Mouse (Mus musculus) inflammation-experienced regulatory T-cells, adult 6 months (primary cell): ENCODE measurements around the gene Kyat3. TPM values are rescaled to one million over a fixed set of nuclear protein-coding genes. Genes with fewer than 3 reads are reported as not detected.
"Not testable (repeated sequence)": the region's sequence is repeated elsewhere in the genome, so short reads cannot be mapped to it uniquely, and the experiment has no call there.

Experiments
- ATAC-seq: one replicate; pipeline ENCODE4 v1.8.0; 2017
- polyA plus RNA-seq, 3 experiments: library from polyadenylated mRNA; unstranded; fragments of 100-300 nt; shearing (Covaris generic); gene quantifications; one replicate each; pipeline ENCODE4 v1.2.1; 2017

Gene Kyat3
- 1 to 10 TPM; 4.8 to 5.2 (median 4.8) TPM for polyA plus RNA-seq

DNA sequence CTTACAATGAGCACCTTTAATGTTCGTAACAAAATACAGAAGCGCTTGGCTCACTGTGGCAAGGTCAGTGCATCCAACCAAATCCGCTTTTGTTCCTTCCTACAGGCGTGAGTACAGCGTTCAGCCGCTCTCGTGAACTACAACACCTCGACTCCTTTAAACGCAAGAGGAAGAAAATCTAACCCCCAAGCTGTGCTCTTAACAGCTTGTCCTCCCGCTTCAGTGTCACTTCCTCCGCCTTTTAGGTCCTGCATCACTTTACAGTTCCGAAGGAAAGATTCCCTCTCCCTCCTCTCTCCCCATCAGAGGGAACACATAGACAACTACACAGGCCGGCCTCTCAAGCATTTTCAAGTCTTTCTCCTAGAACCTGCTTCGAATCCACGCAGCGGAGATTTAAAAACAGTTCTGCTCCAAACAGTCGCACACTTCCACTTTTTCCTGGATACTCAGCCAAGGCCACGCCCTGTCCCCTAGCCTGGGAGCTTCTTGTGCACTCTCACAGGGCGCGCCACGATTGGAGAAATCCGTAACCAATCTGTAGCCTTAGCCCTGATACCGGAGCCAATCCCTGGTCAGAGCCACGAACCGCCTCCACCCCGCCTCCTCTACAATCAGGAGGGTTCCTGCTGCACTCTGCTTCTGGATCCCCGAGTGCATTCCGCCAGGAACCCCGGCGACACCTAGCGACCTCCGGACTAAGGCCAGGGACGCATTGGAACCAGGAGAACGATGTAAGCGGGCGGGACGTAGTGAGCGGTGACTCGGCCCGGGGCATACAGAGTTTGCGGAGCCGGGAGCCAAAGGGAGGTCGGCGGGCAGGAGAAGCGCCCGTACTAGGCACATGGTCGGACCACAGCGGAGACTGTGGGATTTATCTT, at the start of gene Kyat3:
Gene Kyat3, plus strand, starts transcription at position 610 of the 881 bp plus-strand sequence.
- ATAC-seq = peak; percentile 100

DNA sequence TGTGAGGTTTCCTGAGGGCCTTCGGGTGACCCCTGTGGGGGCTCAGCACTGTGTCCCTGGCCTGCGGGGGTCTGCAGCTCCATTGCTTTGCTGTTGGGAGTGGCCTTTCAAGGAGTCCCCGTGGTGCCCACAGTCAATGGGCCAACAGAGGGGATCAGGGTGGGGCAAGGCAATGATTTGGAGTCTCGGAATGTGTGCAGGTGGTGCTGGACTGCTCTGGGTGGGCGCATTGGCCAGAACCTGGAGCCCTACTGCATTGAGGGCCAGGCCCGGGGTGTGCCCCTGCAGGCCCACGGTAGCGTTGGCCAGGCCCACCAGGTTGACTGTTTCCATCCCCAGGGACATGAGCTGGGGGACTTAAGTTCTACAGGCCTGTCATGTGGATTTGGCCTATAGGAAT, 36.1 kb upstream of the Kyat3 start:
- ATAC-seq = no peak

DNA sequence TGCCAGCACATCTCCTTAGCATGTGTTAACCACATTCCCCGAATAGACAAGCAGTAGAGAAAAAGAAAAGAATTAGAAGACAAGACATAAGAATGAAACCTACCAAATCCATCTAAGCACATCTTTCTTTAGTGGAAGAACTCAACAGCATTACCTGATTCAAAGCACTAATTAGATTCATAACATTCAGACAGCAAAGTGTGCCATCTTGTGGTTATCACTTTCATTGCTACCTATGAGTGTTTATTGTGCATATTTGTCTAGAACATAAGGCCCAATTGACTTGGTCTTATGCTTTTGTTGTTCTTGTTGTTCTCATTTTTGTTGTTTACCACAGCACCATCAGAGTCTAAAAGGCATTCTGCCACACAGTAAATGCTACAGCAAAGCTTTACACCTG, 26.2 kb upstream of the Kyat3 start:
- peak; percentile 73 for ATAC-seq

DNA sequence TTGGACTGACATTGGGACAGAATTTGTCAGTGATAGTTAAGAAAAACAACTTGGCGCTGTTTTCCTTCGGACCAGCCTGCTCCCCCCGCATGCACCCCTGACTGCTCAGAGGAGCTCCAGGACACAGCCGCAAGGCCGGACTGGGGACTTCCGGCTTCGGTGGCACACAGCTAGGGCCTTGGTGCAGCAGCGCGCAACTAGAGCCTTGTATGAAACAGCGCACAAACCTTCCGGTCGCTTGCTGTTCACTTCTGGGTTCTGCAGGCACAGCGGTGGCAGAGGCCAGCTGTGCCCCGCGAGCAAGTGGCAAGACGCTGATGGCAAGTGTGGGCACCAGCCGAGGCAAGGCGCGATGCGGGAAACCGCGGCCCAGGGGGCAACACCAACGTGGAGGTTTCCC, 12.9 kb upstream of the Kyat3 start:
- no peak for ATAC-seq

DNA sequence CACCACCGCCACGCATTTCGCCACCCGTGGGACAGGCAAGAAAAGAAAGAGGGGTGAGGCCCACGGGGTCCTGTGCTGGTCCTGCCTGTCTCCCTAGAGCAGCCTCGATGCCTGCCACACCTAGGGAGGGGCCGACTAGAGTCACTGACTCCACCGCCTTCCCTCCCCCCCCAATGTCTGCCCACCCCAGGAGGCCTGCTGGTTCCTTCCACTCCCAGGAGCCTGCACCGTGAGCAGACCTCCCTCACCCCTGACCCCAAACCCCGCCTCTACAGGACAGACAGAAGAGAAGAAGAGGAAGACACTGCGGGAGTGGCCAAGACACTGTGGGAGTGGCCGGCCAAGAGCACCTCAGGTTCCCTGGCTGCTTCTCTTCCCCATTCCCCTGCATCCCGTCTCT, 12.5 kb upstream of the Kyat3 start:
- ATAC-seq = no peak

DNA sequence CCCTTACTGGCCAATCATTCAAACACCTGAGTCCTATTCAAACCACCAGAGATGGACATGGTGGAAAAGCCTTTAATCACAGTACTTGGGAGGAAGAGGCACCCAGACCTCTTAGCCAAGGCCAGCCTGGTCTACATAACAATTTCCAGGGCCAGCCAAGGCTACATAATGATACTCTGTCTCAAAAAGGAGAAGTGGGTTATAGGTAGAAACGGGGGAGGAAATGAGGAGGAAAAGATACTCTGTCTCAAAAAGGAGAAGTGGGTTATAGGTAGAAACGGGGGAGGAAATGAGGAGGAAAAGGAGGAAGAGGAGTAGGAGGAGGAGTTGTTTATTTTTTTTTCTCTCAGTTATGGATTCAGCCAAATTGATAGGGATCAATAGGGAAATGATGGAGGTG, 4.3 kb upstream of the Kyat3 start:
- ATAC-seq = no peak

DNA sequence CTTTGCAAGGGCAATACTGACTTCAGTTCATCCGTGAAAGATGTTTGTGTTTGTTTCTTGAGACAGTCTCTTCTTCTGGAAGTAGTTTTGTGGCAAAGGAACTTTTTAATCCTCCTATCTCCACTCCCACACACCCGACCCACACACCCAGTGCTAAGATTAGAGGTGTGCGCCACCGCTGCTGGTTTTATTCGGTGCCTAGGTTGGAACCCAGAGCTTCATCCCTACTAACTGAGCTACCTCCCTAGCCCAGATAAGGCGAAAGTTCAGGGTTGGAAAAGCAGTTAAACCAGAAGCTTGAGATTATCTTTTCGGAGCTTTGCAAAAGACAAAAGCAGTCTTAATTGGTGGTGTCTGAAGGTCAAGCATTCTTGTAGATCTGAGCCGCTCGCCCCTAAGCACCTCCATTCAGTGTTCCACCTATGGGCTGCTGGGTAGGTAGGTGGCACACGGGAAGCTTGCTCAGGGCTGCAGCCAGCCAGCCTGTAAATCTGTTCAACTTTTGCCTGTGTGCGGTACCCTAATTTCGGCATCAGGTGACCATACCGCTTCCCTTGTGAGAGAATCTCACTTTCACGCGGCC, 647 bp downstream of the Kyat3 start:
- peak; percentile 2 for ATAC-seq

DNA sequence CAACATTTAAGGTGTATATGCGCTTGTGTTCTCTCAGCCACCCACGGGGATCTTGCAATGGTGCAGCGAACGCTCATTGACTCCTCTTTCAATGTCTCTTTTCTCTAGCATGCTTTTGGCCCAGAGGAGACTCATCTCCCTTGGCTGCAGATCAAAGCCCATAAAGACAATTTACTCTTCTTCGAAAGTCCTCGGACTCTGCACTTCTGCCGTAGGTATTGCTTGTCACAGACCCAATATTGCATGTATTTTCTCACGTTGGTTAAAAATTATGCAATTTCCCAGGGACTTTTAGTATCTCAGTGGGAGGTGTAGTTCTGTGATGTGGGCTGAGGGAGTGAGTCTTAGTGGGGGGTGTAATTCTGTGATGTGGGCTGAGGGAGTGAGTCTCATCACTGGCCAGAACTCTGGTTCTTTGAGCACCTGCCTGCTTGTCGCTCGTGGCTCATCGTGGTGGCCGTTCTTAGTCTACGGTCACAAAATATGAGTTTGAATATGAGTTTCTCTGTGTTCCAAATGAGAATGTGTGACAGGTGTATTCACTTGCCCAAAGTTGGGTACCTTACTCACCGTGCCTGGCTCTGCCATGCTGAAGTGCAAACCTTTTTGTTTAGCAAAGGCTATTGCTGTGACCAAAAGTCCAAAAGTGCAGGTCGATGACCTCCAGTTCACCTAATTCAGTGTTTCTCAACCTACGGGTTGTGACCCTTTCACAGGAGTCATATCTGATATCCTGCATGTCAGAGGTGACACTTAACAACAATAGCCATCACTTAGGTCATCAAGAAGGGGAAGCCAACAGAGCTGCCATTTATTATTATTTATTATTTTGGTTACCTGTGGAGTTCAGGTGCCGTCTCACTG, 6.0 kb downstream of the Kyat3 start:
- ATAC-seq = no peak

DNA sequence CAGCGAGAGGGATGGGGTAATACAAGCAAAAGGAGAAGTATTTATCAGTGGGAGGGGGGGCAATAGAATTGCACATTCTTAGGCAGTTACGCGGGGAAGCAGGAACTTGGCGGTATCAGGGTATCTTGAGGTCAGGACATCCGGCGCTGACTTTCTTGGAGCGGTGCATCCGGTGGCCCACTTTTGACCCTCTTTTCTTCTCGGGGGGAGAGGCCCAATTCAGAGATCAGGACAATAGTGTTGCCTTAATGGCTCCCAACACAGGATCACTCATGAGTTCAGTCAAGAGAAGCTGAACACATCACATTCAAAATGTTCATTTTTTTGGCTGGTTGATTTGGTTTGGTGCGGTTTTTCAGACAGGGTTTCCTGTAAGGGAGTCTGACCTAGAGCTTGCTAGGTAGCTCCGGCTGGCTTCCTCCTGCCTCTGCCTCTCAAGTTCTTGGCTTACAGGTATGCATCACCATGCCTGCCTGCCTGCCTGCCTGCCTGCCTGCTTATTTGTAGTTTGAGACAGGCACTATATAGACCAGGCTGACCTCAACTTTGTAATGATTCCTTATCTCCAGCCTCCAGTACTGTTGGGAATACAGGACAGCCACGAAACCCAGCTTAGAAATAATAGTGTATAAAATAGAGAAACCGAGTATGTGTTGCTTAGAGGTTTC, 7.5 kb downstream of the Kyat3 start:
- not testable (repeated sequence) for ATAC-seq

DNA sequence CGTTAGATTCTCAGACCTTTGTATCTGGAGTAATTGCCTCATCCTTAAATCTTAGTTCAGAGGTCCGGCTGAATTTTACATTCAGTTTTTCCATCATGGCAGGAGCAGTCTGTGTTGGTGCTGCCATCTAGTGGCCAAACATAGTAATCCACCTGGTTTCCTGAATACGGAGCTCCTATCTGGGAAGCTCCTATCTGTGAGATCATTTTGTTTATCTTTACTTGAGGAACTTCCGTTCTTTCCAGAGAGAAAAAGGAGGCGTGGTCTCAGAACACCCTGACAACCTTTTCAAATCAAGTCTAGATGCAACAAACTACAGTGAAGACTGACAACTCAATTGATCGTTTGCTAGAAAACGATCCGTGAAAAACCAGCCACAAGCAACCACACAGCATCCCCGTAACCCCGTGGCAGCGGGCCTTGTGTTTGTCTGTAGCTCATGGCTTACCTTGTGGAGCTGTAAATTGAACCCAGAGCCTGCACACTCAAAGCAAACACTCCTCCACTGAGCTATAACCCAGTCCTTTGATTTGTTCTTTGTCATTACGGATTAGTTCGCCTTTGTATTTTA, 8.1 kb downstream of the Kyat3 start:
- ATAC-seq = peak; percentile 70

DNA sequence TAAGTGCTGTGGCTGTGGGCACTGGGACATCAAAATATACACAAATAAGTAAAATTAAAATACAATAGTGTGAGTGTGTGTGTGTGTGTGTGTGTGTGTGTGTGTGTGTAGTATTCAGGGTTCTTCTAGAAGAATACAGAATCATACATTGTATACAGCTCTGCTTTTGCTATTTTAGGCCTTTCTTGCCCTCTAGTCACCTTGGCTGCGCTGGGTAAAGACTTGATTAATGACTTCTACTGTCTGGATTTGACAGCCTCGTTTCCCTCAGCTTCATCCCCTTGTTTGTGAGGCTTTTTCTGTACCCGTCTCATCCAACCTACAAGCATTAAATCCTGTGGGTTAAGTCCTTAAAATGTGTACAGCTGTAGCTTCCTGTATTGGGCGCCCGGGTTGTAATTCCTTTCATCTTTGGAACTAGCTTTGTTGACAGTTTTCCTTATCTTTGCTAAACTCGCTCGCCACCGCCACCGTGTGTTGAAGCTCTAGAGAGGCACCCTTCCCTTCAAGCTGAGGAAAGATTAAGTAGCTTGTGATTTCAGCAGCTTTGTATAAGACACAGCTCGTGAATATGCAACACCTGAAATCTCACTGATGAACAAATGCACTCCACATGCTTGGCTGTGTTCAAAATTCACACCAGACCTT, 9.6 kb downstream of the Kyat3 start:
- ATAC-seq = peak; percentile 81

DNA sequence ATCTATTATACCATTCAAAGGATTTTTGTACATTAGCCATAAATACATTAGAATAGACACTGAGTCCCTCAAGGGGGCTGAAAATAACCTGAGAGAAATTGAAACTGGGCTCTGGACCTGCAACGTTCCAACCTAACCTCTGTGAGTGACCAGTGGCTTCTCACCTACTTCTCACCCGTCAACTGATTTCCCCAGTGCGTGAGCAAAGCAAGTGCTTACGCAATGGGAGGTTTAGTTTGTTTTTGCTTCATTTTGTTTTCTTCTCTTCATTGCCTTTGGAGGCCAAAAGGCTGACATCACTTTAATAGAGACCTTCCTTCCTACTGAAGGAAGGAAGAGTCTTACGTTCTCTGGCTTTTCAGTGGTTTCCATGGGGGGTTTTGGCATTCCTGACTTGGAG, 10.5 kb downstream of the Kyat3 start:
- ATAC-seq = no peak

DNA sequence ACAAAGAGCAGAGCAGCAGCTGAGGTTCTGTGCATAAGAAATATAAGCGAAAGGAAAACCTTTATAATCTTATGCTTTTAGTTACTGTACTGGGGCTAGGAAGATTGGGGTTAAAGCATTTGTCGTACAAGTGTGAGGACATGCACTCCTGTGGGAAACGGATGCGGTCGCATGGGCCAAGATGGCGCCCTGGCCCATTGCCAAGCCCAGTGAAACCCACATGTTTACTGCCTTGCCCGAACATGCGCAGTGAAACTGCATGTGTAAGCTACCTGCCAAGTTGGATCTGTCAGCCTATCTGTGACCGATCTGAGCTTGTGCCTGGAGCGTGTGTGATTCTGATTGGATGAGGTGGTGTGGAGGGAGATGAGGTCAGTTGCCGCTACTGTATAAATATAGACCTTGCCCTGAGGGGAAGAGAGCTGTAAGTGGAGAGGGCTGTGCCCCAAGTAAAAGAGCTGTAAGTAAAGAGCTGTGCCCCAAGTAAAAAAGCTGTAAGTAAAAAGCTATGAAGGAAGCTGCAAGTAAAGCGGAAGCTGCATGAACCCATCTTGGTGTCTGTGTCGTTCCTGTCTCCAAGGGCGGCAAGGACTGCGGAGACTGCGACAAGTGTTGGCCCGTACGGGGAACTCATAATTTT, 11.7 kb downstream of the Kyat3 start:
- ATAC-seq = not testable (repeated sequence)

DNA sequence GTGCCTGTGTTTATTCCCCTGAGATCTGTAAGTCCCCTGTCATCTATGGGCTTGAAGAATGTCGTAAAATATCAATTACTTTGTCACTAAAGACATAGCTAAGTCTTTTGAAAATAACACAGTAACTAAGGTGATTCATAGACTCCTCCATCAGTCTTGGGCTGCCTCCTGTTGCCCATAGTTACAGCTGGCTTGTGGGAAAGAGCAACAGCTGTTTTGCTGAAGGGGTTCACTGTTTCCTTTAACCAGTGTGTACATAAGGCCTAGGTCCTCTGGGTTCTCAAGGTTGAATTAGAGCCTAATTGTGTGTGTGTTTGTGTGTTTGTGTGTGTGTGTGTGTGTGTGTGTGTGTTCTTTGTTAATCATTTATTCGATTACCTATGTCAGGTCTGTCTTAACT, 24.6 kb downstream of the Kyat3 start:
- ATAC-seq = no peak

DNA sequence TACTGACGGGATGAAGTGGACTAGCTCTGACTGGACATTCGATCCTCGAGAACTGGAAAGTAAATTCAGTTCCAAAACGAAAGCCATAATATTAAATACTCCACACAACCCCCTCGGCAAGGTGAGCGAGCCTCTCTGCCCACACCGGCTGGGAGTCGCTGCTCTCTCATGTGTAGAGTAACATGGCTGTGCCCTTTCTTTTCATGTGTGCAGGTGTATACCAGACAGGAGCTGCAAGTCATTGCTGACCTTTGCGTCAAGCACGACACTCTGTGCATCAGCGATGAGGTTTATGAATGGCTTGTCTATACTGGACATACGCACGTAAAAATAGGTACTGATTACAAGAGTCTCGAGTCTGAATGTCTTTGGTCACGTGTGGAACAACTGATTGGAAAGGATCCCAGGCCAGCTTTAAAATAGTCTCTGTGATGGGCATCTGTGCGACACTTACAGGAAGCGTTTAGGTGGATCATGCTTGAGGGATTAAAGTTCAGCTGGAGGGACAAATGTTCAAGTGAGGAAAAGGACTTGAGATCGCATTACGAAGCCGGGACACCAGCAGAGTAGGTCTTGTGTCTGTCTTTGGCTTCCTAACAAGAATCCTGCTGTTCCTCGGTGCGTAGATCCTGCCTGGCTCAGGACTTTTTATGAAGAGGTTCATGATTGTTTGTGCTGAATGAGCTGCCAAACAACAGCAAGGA, 25.3 kb downstream of the Kyat3 start:
- no peak for ATAC-seq

DNA sequence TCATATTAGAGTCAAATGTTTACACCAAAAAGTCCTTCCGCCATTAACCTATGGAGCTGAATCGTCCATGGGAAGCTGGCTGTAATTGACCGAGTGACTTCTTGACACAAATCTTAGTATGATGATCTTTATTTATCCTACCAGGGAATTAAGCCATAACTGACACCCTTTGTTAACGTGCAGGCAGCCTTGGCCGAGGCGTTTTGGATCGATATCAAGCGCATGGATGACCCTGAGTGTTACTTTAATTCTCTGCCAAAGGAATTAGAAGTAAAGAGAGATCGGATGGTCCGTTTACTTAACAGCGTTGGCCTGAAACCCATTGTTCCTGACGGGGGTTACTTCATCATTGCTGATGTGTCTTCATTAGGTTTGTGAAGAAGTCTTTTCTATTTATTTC, 33.4 kb downstream of the Kyat3 start:
- ATAC-seq = no peak

DNA sequence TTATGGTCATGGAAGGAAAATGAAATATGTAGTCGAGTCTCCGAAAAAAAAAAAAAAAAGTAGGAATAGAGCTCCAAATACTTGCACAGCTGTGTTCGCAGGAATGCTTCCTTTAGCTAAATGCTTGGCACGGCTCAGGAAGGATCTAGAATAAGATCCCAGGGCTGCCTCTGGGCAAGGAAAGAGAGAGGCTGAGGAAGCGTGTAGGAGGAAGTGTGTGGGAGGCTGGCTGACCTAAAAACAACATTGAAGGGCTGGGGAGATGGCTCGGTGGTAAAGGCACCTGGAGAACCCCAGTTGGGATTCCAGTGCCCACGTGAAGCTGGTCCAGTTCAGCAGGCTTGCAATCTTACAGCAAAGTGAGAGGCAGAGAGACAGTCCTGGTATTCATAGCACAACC, 40.0 kb downstream of the Kyat3 start:
- no peak for ATAC-seq

DNA sequence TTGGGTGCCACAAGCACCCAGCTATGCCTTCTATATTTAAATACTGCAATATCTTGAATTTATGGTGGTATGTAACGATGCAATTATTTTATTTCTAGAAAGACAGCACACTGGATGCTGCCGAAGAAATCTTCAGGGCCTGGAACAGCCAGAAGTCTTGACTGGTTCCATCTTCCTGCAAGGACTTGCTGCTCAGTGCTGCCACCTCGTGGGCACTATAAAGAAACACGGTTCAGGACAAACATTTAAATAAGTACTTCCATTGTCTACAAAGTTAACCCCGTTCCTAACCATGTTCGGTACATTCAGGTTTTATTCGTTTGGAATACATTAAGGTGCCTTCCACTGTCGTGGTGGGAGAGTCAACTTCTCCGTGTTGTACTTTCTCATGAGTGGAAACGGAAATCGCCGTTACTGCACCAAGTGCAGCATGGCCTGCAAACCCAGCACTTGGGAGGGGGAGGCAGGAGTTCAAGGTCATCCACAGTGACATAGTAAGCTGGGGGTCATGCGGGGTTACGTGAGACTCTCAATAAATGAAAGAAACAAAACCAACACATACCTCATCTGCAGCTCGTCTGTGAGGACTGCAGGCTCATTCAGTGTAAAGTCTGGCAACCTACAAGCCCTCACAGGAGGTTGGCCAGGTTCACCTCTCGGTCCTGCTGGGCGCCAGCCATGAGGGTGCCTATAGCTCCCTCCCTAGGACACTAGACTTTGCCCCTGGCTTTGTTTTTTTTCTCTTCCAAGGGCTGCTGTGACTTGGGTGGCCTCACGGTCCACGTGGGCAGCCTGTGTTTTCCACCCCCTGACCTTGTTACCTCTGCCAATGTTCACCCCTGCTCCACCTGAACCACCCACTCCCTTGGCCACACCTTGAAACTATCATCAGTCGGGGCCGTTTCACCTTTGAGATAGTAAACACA, 43.4 kb downstream of the Kyat3 start:
- peak; percentile 74 for ATAC-seq

DNA sequence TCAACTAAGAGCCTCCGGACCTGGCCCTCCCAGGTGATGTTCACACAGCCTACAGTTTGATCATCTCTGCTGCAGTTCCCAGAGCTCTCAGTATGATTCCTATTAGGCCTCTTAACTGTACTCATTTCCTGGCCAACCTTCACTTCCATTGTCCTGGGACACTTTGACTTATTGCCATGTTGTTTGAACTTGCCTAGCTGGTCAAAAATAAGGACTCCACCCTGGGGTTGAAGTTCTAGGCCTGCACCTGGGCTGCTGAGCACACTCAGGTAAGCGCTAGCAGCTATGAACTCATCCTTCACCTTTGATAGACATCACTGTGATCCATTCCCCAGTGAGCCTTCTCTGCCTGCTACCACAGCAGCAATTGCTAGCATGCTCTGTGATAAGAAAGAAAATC, 44.2 kb downstream of the Kyat3 start:
- no peak for ATAC-seq

DNA sequence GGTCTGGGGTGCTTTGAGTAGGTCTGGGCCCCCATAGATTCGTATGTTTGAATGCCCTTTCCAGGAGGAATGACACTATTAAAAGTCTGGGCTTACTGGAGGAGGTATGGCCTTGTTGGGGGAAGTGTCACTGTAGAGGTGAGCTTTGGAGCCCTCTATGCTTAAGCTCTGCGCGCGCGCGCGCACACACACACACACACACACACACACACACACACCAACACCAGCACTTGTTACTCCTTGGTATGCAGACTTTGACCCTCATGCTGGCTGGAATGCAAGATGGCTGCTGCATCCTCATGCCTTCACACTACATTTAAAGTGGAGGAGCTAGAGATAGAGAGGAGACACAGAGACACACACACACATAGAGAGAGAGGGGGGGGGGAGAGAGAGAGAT, 46.8 kb downstream of the Kyat3 start:
- ATAC-seq = no peak
